Mouse (Mus musculus): ENCODE data around the gene Cmklr1.
"Not testable (repeated sequence)": the region's sequence is repeated elsewhere in the genome, so short reads cannot be mapped to it uniquely, and the experiment has no call there.

Gene Cmklr1

DNA sequence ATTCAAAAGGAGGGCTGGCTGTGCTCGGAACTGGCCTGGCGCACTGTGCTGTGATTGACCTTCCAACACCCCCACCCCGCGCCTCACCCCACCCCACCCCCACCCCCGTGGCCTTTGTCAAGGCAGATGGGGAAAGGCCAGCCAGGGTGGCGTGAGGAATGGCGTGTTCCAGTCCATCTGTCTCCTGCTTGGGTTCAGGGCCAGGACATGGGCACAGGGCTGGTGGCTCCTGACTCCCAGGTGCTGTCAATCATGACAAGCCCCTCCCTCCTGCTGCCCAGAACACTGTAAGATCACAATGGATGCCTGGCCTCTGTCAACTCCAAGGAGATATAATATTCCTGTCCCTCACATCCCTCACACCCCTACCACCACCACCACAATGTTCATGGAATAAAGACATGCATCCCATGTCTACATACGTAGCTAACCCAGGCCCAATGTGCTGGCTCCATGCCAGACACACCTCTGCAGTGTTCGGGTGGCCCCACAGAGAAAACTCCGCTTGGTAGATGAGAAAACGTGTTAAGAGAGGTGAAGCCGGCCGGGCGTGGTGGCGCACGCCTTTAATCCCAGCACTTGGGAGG is 30.0 kb downstream of the Cmklr1 start:
- DNase-seq (ENCODE audit: low read depth): no peak

GRCm38 (mm10) chr5:113619151-113619550 is 31.1 kb downstream of the Cmklr1 start:
- no peak for DNase-seq (ENCODE audit: low read depth)

DNA sequence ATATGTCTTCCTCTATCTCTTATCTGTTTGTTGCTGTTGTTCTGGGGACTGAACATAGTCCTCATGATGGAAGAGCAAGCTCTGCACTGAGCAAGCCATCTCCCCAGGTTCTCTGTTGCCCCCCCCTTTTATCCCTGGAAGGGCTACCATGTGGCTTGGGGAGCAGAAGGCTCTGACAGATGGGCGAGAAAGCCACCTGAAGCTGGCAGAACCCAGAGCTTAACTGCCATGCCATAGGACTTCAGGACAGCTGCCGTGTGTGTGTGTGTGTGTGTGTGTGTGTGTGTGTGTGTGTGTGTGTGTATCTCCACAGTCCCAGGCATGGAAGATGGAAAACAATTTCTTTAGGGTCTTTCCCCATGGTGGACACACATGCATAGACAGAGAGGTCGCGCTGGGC is 31.5 kb downstream of the Cmklr1 start:
- no peak for DNase-seq (ENCODE audit: low read depth)

DNA sequence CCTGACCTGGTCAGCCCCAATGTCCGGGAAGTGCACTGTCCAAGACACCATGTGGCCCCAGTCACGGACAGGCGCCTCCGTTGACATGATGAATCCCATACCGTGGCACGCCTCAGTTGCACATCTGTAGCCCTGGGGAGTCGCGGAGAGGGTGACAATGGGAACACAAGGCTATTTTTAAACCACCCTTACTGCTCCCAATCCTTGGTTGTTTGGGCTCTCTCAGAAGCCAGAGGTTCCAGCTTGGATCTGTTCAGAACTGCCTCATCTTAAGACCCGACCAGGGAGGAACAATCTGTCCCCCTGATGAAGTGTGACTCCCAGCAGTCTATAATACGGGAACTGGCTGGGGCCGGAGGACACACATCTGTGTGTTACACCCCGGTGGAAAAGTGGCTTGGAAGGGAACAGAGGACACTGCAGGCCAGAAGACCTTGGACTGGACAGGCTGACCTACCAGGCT is 38.4 kb downstream of the Cmklr1 start:
- DNase-seq (ENCODE audit: low read depth): no peak

GRCm38 (mm10) chr5:113611131-113611530 is 39.1 kb downstream of the Cmklr1 start:
- no peak for DNase-seq (ENCODE audit: low read depth)

DNA sequence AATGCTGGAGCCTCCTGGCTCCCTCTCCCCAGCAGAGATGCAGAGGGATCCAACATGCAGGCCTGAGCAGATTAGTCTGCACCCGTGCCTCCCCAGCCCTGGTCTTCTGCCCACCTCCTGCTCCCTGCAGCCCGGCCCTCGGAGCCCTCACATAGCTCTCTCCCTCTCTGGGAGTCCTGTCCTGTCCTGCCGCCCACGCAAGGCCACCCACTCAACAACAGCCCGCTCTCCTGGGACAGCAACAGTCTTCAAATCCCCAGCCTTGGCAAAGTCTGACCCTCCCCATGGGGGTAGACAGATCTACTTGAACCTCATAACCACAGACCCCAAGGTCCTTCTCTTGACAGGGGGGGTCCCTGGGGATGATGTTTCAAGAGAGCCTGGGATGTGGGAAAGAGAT is 39.7 kb downstream of the Cmklr1 start:
- no peak for DNase-seq (ENCODE audit: low read depth)

GRCm38 (mm10) chr5:113609891-113610290 is 40.3 kb downstream of the Cmklr1 start:
- no peak for DNase-seq (ENCODE audit: low read depth)

GRCm38 (mm10) chr5:113608511-113608910 is 41.7 kb downstream of the Cmklr1 start:
- no peak for DNase-seq (ENCODE audit: low read depth)

GRCm38 (mm10) chr5:113607941-113608431 is 42.2 kb downstream of the Cmklr1 start:
- DNase-seq (ENCODE audit: low read depth): no peak

GRCm38 (mm10) chr5:113606961-113607785 is 43.1 kb downstream of the Cmklr1 start:
- DNase-seq (ENCODE audit: low read depth): no peak

DNA sequence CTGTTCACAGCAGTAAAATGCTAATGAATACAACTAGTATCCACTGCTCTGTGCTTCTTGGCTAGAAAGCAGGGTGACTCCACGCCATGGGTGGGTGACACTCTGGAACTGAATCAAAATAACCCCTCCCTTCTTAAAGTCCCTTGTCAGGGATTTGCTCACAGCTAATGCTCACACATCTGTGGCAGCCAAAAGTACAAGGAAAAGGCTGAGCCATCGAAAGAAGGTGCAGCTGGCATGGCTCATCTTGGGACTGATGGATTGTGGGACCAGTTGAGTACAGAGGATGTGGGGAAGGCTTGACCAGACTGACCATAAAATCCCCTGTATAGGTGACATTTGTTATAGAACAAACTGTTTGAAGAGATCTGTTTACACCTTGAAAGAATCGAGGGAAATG is 44.1 kb downstream of the Cmklr1 start:
- no peak for DNase-seq (ENCODE audit: low read depth)

DNA sequence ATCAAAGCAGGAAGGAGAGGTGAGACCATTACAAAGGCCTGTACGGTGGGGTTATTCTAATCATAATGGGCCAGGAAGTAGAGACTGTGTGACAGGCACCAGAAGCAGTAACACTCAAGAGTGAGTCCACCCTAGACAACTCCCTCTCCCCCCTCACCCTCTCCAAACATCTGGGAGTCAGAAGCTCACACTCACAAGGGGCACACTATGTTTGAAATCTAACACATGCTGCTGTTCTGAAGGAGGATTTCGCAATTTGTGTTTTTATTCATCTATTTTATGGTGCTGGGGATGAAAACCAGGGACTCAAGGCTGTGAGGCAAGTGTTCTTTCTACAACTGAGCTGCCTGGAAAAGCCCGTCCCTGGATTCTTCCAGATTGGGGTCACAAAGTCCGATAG is 45.5 kb downstream of the Cmklr1 start:
- DNase-seq (ENCODE audit: low read depth): no peak

DNA sequence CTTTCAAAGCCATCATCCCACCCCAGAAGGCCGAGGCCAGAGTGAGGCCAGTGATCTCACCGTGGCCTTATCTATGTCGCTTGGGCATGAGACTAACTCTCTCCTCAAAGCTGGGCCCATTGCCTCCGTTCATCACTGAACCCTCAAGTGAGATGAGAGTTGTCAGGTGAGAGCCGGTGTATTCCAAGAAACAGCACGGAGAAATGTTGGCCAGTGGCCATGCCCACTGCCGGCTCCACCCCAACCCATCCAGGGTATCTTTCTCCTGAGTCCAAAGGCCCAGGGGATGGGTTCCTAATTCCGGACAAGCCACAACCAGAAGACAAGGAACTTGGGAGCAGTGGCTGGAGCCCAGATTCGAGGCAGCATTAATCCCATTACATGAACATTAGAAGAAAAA is 46.8 kb downstream of the Cmklr1 start:
- no peak for DNase-seq (ENCODE audit: low read depth)

DNA sequence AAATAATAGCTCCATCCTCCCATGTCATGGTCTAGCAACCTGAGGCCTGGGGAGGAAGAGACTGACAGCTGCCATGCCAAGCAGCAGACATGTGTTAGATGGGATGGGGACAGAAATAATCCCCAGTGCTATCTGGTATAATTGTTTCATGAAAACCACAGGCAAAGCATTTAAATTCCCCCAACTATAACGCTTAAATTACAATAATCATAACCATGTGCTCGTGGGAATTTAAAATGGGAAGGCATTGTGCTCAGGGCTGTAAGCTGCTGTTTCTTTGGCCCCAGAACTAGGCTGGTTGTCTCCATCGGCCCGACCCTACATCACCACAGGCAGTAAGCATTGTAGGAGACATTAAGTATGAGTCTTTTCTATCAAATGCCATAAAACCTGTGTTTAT is 49.4 kb downstream of the Cmklr1 start:
- no peak for DNase-seq (ENCODE audit: low read depth)

DNA sequence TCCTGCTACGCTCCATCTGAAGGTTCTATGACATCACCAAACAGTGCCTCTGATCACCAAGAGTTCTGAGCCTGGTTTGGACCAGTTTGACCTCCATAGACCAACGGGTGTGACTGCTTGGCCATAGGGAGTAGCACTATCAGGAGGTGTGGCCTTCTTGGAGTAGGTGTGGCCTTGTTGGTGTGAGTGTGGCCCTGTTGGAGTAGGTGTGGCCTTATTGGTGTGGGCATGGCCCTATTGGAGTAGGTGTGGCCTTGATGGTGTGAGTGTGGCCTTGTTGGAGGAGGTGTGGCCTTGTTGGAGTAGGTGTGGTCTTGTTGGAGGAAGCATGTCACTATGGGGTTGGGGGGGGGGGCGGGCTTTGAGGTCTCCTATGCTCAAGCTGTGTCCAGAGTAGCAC is 50.0 kb downstream of the Cmklr1 start:
- DNase-seq (ENCODE audit: low read depth): no peak

DNA sequence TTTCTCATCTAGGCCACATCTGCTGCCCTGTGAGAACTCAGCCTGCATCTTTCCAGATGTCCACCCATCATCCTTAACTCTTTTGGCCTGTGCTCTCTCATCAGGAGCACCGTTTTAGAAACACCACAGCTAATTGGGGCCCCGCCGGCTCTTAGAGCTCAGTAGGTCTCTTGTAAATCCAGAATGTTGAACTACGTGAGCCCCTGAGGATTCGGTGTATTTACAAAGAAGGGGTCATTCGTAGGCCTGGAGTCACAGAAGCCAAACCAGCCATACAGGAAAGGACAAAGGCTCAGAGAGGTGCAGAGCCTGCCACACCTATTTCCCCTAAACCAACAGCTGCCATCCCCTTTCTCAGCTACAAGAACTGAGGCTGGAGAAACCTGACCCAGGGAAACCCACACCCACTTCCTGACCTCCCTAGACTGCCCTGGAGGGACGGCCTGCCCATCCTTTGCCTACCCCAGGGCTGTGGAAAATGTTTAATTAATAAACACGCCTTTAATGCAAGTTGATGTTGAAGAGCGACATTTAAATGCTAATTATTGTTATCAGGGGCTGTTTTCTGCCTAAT is 53.4 kb downstream of the Cmklr1 start:
- DNase-seq (ENCODE audit: low read depth): no peak

GRCm38 (mm10) chr5:113596252-113596651 is 54.0 kb downstream of the Cmklr1 start:
- no peak for DNase-seq (ENCODE audit: low read depth)

DNA sequence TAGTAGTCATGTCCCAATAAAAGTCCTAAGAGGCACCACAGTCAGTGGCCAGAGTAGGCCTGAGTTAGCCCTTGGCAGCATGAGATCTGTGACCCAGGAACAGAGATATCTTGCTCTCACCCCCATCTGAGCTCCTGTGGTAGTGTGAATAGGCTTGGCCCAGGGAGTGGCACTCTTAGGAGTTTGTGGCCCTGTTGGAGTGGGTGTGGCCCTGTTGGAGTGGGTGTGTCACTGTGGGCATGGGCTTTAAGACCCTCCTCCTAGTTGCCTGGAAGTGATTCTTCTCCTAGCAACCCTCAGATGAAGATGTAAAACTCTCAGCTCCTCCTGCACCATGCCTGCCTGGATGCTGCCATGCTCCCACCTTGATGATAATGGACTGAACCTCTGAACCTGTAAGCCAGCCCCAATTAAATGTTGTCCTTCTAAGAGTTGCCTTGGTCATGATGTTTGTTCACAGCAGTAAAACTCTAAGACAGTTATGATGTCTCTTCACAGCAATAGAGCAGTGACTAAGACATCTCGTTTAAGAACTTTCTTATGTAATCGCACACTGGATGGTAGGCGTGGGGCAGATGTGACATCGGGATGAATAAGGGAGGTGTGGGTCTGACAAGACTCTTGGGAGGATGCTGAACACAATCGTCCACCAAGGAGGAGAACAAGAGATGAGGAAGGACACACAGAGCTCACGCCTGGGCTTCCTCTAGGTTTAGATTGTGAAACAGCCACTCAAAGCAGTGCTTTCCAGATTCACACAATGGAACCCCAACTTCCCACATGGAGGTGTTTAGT is 56.1 kb downstream of the Cmklr1 start:
- DNase-seq (ENCODE audit: low read depth): no peak

DNA sequence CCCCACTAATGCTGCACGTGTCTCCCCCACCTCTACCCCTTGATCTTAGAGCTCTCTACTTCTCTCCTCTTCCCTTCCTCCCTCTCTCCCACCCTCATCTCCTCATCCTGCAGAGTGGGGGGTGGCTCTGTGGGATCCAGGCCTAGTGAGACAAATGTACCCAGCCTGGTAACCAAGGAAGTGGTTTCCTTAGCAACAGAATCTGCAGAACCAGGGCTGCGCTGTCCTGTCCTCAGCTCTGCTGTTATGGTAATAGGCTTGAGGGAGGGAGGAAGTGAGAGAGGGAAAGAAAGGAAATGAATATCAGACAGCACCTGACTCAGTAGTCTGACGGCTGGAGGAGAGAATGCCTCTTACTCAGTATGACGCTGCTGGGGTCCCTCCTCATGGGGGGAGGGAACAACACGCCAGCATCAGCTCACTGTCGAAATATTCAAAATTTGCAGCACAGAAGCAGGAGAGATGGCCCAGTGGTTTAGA is 58.4 kb downstream of the Cmklr1 start:
- peak; percentile 17 for DNase-seq (ENCODE audit: low read depth)

DNA sequence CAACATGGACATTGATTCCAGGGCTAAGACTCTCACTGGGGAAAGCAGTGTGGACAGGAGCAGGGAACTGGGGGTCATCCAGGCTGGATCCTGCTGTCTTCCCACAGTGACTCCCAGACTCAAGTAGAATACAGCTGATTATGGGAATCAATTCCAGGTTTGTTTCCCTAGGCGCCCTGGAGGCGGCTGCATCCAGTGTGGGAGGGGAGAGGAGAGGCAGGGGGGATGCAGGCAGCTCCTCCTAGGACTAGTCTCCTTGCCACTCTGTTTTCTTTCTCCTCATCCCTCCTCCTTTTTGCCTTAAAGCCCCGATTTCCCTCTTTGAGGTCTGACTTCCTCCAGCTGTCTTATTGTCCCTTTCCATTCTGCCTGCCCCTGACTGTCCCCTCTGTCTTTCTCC is 59.1 kb downstream of the Cmklr1 start:
- no peak for DNase-seq (ENCODE audit: low read depth)

GRCm38 (mm10) chr5:113590010-113590640 is 60.1 kb downstream of the Cmklr1 start:
- no peak for DNase-seq (ENCODE audit: low read depth)

DNA sequence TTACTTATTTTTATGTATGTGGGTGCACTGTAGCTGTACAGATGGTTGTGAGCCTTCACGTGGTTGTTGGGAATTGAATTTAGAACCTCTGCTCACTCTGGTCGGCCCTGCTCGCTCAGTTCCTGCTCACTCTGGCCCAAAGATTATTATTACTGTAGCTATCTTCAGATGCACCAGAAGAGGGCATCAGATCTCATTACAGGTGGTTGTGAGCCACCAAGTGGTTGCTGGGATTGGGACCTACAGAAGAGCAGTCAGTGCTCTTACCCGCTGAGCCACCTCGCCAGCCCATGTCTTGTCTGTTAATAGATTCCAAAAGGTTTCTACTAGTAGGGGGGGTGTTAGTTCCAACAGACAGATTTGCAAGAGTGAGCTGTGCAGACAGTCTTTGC is 63.8 kb downstream of the Cmklr1 start:
- not testable (repeated sequence) for DNase-seq (ENCODE audit: low read depth)
